ENCODE assay signal across 8 mouse cellular contexts in genomic region chr9:106448498-106449031, GRCm38 (mm10). TPM values are rescaled to one million over a fixed set of nuclear protein-coding genes. Genes with fewer than 3 reads are reported as not detected.
DNase-seq lines count a peak whose midpoint lies in the region; ATAC-seq and TF ChIP-seq lines count a peak whose summit lies in the region.

No protein-coding gene starts in this region.

- ATAC-seq in heart, embryonic 15.5 days (replicated peaks; ENCODE audit: insufficient number of reproducible peaks, insufficient read depth, low FRiP score, low read depth): peak; percentile 45
- peak; percentile 38; the same call in 1 of the 2 replicates for ATAC-seq in kidney, postnatal 0 days (replicated peaks; ENCODE audit: low FRiP score, low read depth)
- ATAC-seq in liver, postnatal 0 days: peak; percentile 41
- ATAC-seq in neural tube, embryonic 11.5 days (ENCODE audit: insufficient read depth, low FRiP score, low TSS enrichment): no peak

- H3K27me3 ChIP-seq in heart, embryonic 15.5 days: no peaks in the 10 kb centered on the region
- no peaks in the 10 kb centered on the region for H3K27me3 ChIP-seq in kidney, postnatal 0 days (ENCODE audit: insufficient read depth, low read length)
- H3K27me3 ChIP-seq in liver, postnatal 0 days (ENCODE audit: insufficient read depth, low read length): 0 out of 2 replicates have a peak, but pooled peaks cover 8% of the 10 kb centered on the region
- H3K27me3 ChIP-seq in neural tube, embryonic 11.5 days (ENCODE audit: control insufficient read depth, insufficient read depth, low read length): no peaks in the 10 kb centered on the region

- TF ChIP-seq EP300 in liver, postnatal 0 days (IDR thresholded peaks at IDR 0.05; ENCODE audit: low read depth): no peak

- under 1% methylated on average over 23 of the region's 23 CpGs for WGBS in heart, embryonic 15.5 days
- WGBS in kidney, postnatal 0 days: under 1% methylated on average over 23 of the region's 23 CpGs
- under 1% methylated on average over 23 of the region's 23 CpGs for whole genome bisulfite sequencing in liver, postnatal 0 days (ENCODE audit: insufficient replicate concordance)
- WGBS in neural tube, embryonic 11.5 days: 2% methylated on average over 23 of the region's 23 CpGs

- peak overlapping the region; percentile 61 for H3K9ac ChIP-seq in heart, embryonic 15.5 days
- H3K9ac ChIP-seq in kidney, postnatal 0 days (ENCODE audit: low read depth, low read length): peak overlapping the region; percentile 51; the same call in 1 of the 2 replicates
- H3K9ac ChIP-seq in liver, postnatal 0 days (replicated peaks): peak overlapping the region; percentile 71
- H3K9ac ChIP-seq in neural tube, embryonic 11.5 days (ENCODE audit: low read length): peak overlapping the region; percentile 60

- H3K9me3 ChIP-seq in heart, embryonic 15.5 days (replicated peaks): no peaks in the 10 kb centered on the region
- no peaks in the 10 kb centered on the region for H3K9me3 ChIP-seq in kidney, postnatal 0 days (replicated peaks; ENCODE audit: low read length)
- no peaks in the 10 kb centered on the region for H3K9me3 ChIP-seq in liver, postnatal 0 days (ENCODE audit: low read length)
- no peaks in the 10 kb centered on the region for H3K9me3 ChIP-seq in neural tube, embryonic 11.5 days (ENCODE audit: control insufficient read depth, low read length)

- peak overlapping the region; percentile 54 for H3K27ac ChIP-seq in embryonic fibroblast, embryonic 13.5 days (ENCODE audit: insufficient read depth, low read length)
- H3K27ac ChIP-seq in heart, embryonic 15.5 days: peak overlapping the region; percentile 82
- peak overlapping the region; percentile 83 for H3K27ac ChIP-seq in kidney, postnatal 0 days
- H3K27ac ChIP-seq in liver, postnatal 0 days (ENCODE audit: low read depth): peak overlapping the region; percentile 88
- H3K27ac ChIP-seq in neural tube, embryonic 11.5 days (ENCODE audit: low read depth, low read length): no peak overlapping the region

- peak; percentile 35 to 64 for DNase-seq in CD8-positive naive resting alpha-beta T cell, adult 2 months (ENCODE audit: low read depth in 2 of 2, low spot score in 2 of 2)
- DNase-seq in adrenal gland, postnatal 36 days: peak; percentile 83 to 86
- DNase-seq in kidney, postnatal 0 days (ENCODE audit: low spot score): peak; percentile 97
- peak; percentile 73 for DNase-seq in liver, postnatal 0 days
- DNase-seq in neural tube, embryonic 11.5 days (ENCODE audit: low spot score): peak; percentile 76
- peak; percentile 76 for DNase-seq in testis, postnatal 10 days (ENCODE audit: low spot score)

- no peaks in the 10 kb centered on the region for H3K36me3 ChIP-seq in heart, embryonic 15.5 days
- no peaks in the 10 kb centered on the region for H3K36me3 ChIP-seq in kidney, postnatal 0 days (ENCODE audit: insufficient read depth, low read length)
- H3K36me3 ChIP-seq in liver, postnatal 0 days (replicated peaks; ENCODE audit: insufficient read depth, low read length): no peaks in the 10 kb centered on the region
- H3K36me3 ChIP-seq in neural tube, embryonic 11.5 days (ENCODE audit: control insufficient read depth, insufficient read depth, low read length): no peaks in the 10 kb centered on the region; the same call in 1 of the 2 replicates

- peak; percentile 76; the same call in 1 of the 2 replicates for TF ChIP-seq CTCF in embryonic fibroblast, embryonic 13.5 days (IDR thresholded peaks at IDR 0.05; ENCODE audit: borderline replicate concordance, insufficient read depth, low read length)
- TF ChIP-seq CTCF in kidney, postnatal 0 days (IDR thresholded peaks at IDR 0.05; ENCODE audit: low read depth): peak; percentile 79
- TF ChIP-seq CTCF in liver, postnatal 0 days (IDR thresholded peaks at IDR 0.05; ENCODE audit: low read depth): peak; percentile 77

- peaks cover 23% of the 10 kb centered on the region for H3K4me1 ChIP-seq in embryonic fibroblast, embryonic 13.5 days (ENCODE audit: control insufficient read depth, insufficient read depth, low read length)
- peaks cover 51% of the 10 kb centered on the region for H3K4me1 ChIP-seq in heart, embryonic 15.5 days (replicated peaks)
- peaks cover 50% of the 10 kb centered on the region for H3K4me1 ChIP-seq in kidney, postnatal 0 days (replicated peaks; ENCODE audit: insufficient read depth, low read length)
- peaks cover 55% of the 10 kb centered on the region for H3K4me1 ChIP-seq in liver, postnatal 0 days (ENCODE audit: insufficient read depth)
- H3K4me1 ChIP-seq in neural tube, embryonic 11.5 days (ENCODE audit: control insufficient read depth, insufficient read depth, low read length): peaks cover 41% of the 10 kb centered on the region

- H3K4me2 ChIP-seq in heart, embryonic 15.5 days: peak overlapping the region; percentile 81
- peak overlapping the region; percentile 68 for H3K4me2 ChIP-seq in kidney, postnatal 0 days (ENCODE audit: low read length)
- peak overlapping the region; percentile 78 for H3K4me2 ChIP-seq in liver, postnatal 0 days (ENCODE audit: low read depth, low read length)
- peak overlapping the region; percentile 69 for H3K4me2 ChIP-seq in neural tube, embryonic 11.5 days (ENCODE audit: low read depth)

- peak; percentile 85 for TF ChIP-seq POLR2A in embryonic fibroblast, embryonic 13.5 days (IDR thresholded peaks at IDR 0.05; ENCODE audit: low read depth, low read length)

- H3K4me3 ChIP-seq in embryonic fibroblast, embryonic 13.5 days (ENCODE audit: insufficient read depth, low read length): peak overlapping the region; percentile 77
- H3K4me3 ChIP-seq in heart, embryonic 15.5 days: peak overlapping the region; percentile 65
- peak overlapping the region; percentile 47 for H3K4me3 ChIP-seq in kidney, postnatal 0 days (replicated peaks; ENCODE audit: low read depth, low read length)
- peak overlapping the region; percentile 51 for H3K4me3 ChIP-seq in liver, postnatal 0 days (ENCODE audit: low read depth, low read length)
- H3K4me3 ChIP-seq in neural tube, embryonic 11.5 days (ENCODE audit: low read depth, low read length): peak overlapping the region; percentile 36

RNA-seq across cellular contexts. Expression of gene Abhd14a, which starts 1.1 kb away (rescaled TPM):
- 10 to 100 TPM; 18.9 to 20.2 TPM for total RNA-seq in adrenal gland, postnatal 36 days (2021)
- 29.7 and 31.3 TPM in 2 replicates for polyA plus RNA-seq in embryonic fibroblast, embryonic 13.5 days (2011; ENCODE audit: insufficient read length, low read depth, missing spikeins)
- 50.5 and 54.2 TPM in 2 replicates for polyA plus RNA-seq in heart, embryonic 15.5 days (2015; fragmentation: Nextera tagmentation; extraction: Ambion mirVana)
- polyA plus RNA-seq in kidney, postnatal 0 days (2015; fragmentation: Nextera tagmentation; extraction: Ambion mirVana): 57.0 and 60.8 TPM in 2 replicates
- 15.8 and 16.2 TPM in 2 replicates for polyA plus RNA-seq in liver, postnatal 0 days (2015; fragmentation: Nextera tagmentation; extraction: Ambion mirVana)
- polyA plus RNA-seq in neural tube, embryonic 11.5 days (2014; fragmentation: Nextera tagmentation; extraction: Ambion mirVana): 33.9 and 38.6 TPM in 2 replicates

RNA-seq across cellular contexts. Expression of gene Abhd14b, which starts 1.3 kb away (rescaled TPM):
- total RNA-seq in adrenal gland, postnatal 36 days (2021): 10 to 100 TPM; 25.2 to 45.0 TPM
- 16.4 and 16.8 TPM in 2 replicates for polyA plus RNA-seq in embryonic fibroblast, embryonic 13.5 days (2011; ENCODE audit: insufficient read length, low read depth, missing spikeins)
- 7.0 and 11.0 TPM in 2 replicates for polyA plus RNA-seq in heart, embryonic 15.5 days (2015; fragmentation: Nextera tagmentation; extraction: Ambion mirVana)
- polyA plus RNA-seq in kidney, postnatal 0 days (2015; fragmentation: Nextera tagmentation; extraction: Ambion mirVana): 72.8 and 75.2 TPM in 2 replicates
- 41.4 and 47.9 TPM in 2 replicates for polyA plus RNA-seq in liver, postnatal 0 days (2015; fragmentation: Nextera tagmentation; extraction: Ambion mirVana)
- polyA plus RNA-seq in neural tube, embryonic 11.5 days (2014; fragmentation: Nextera tagmentation; extraction: Ambion mirVana): 7.3 and 7.5 TPM in 2 replicates

RNA-seq across cellular contexts. Expression of gene Pcbp4, which starts 4.5 kb away (rescaled TPM):
- total RNA-seq in adrenal gland, postnatal 36 days (2021): 10 to 100 TPM; 20.2 to 27.7 TPM
- 115 and 119 TPM in 2 replicates for polyA plus RNA-seq in embryonic fibroblast, embryonic 13.5 days (2011; ENCODE audit: insufficient read length, low read depth, missing spikeins)
- 61.8 and 73.2 TPM in 2 replicates for polyA plus RNA-seq in heart, embryonic 15.5 days (2015; fragmentation: Nextera tagmentation; extraction: Ambion mirVana)
- polyA plus RNA-seq in kidney, postnatal 0 days (2015; fragmentation: Nextera tagmentation; extraction: Ambion mirVana): 78.6 and 79.7 TPM in 2 replicates
- polyA plus RNA-seq in liver, postnatal 0 days (2015; fragmentation: Nextera tagmentation; extraction: Ambion mirVana): 4.9 and 6.1 TPM in 2 replicates
- 267 and 278 TPM in 2 replicates for polyA plus RNA-seq in neural tube, embryonic 11.5 days (2014; fragmentation: Nextera tagmentation; extraction: Ambion mirVana)

RNA-seq across cellular contexts. Expression of gene Acy1, which starts 10.4 kb away (rescaled TPM):
- total RNA-seq in adrenal gland, postnatal 36 days (2021): 10 to 100 TPM; 11.7 to 14.8 TPM
- 14.9 and 16.0 TPM in 2 replicates for polyA plus RNA-seq in embryonic fibroblast, embryonic 13.5 days (2011; ENCODE audit: insufficient read length, low read depth, missing spikeins)
- polyA plus RNA-seq in heart, embryonic 15.5 days (2015; fragmentation: Nextera tagmentation; extraction: Ambion mirVana): 25.1 and 28.6 TPM in 2 replicates
- polyA plus RNA-seq in kidney, postnatal 0 days (2015; fragmentation: Nextera tagmentation; extraction: Ambion mirVana): 62.9 and 67.0 TPM in 2 replicates
- polyA plus RNA-seq in liver, postnatal 0 days (2015; fragmentation: Nextera tagmentation; extraction: Ambion mirVana): 30.4 and 38.7 TPM in 2 replicates
- 32.1 and 33.4 TPM in 2 replicates for polyA plus RNA-seq in neural tube, embryonic 11.5 days (2014; fragmentation: Nextera tagmentation; extraction: Ambion mirVana)

RNA-seq across cellular contexts. Expression of gene Gpr62, which starts 17.2 kb away (rescaled TPM):
- total RNA-seq in adrenal gland, postnatal 36 days (2021): under 1 TPM in 1 of 2 experiments, not detected in 1; 0.13 TPM
- not detected in 2 replicates for polyA plus RNA-seq in embryonic fibroblast, embryonic 13.5 days (2011; ENCODE audit: insufficient read length, low read depth, missing spikeins)
- polyA plus RNA-seq in heart, embryonic 15.5 days (2015; fragmentation: Nextera tagmentation; extraction: Ambion mirVana): 0.10 and 0.14 TPM in 2 replicates
- 0.52 and 0.91 TPM in 2 replicates for polyA plus RNA-seq in kidney, postnatal 0 days (2015; fragmentation: Nextera tagmentation; extraction: Ambion mirVana)
- polyA plus RNA-seq in liver, postnatal 0 days (2015; fragmentation: Nextera tagmentation; extraction: Ambion mirVana): not detected in 2 replicates
- polyA plus RNA-seq in neural tube, embryonic 11.5 days (2014; fragmentation: Nextera tagmentation; extraction: Ambion mirVana): 0.20 and 0.23 TPM in 2 replicates
